Mouse (Mus musculus) limb, embryonic 11.5 days (tissue): ENCODE measurements around the gene Gm21983. TPM values are rescaled to one million over a fixed set of nuclear protein-coding genes. Genes with fewer than 3 reads are reported as not detected.

Experiments used
- ATAC-seq: fragments of 200-750 bp; cut with Nextera tagmentation; 2 replicates; pipeline ENCODE4 v1.8.0; 2017; ENCODE audit warnings: low read depth; ENCODE audit not compliant: insufficient number of reproducible peaks, low FRiP score, low TSS enrichment
- DNase-seq: peaks from one replicate; pipeline ENCODE4 v3.0.0-alpha.2; 2015; ENCODE audit warnings: low spot score
- H3K27ac ChIP-seq: fragments of 300-500 bp; sonication (generic); replicated peaks from 2 replicates; pipeline ENCODE4 v1.5.1; 2014; ENCODE audit warnings: low read depth, mild to moderate bottlenecking, low read length
- H3K27me3 ChIP-seq: fragments of 300-500 bp; sonication (generic); 2 replicates; pipeline ENCODE4 v1.6.1; 2014; ENCODE audit warnings: mild to moderate bottlenecking, low read length, mixed read lengths; ENCODE audit not compliant: control insufficient read depth, insufficient read depth
- H3K36me3 ChIP-seq: fragments of 300-500 bp; sonication (generic); 2 replicates; pipeline ENCODE4 v1.6.1; 2014; ENCODE audit warnings: mild to moderate bottlenecking, low read length, moderate library complexity, mixed read lengths; ENCODE audit not compliant: control insufficient read depth, insufficient read depth
- H3K4me1 ChIP-seq: fragments of 300-500 bp; sonication (generic); 2 replicates; pipeline ENCODE4 v1.6.1; 2014; ENCODE audit warnings: low read length, mixed read lengths; ENCODE audit not compliant: control insufficient read depth, insufficient read depth
- H3K4me2 ChIP-seq: fragments of 300-500 bp; sonication (generic); 2 replicates; pipeline ENCODE4 v1.6.1; 2014; ENCODE audit warnings: low read depth, mild to moderate bottlenecking, moderate library complexity; ENCODE audit not compliant: severe bottlenecking
- H3K4me3 ChIP-seq: fragments of 300-500 bp; sonication (generic); 2 replicates; pipeline ENCODE4 v1.5.1; 2014; ENCODE audit warnings: low read depth, low read length
- H3K9ac ChIP-seq: fragments of 300-500 bp; sonication (generic); 2 replicates; pipeline ENCODE4 v1.6.1; 2014; ENCODE audit warnings: mild to moderate bottlenecking, low read length
- H3K9me3 ChIP-seq: fragments of 300-500 bp; sonication (generic); 2 replicates; pipeline ENCODE4 v1.6.1; 2016; ENCODE audit warnings: low read length; ENCODE audit not compliant: control insufficient read depth
- WGBS: fragments of 180-500 bp; shearing (Covaris S2); extraction: QIAGEN DNeasy Blood & Tissue Kit; methylation state at CpG from one replicate; pipeline ENCODE4 v1.1.7; 2014; 5-methylcytosine and 5-hydroxymethylcytosine counted together
- polyA plus RNA-seq: library from polyadenylated mRNA; unstranded; fragments of >200 nt; fragmentation: Nextera tagmentation; extraction: Ambion mirVana; gene quantifications from 2 replicates; pipeline ENCODE4 v1.2.1, GENCODE M21; 2014

Gm21983 gene
- 0.48 TPM in 1 of 2 replicates, not detected in the other for polyA plus RNA-seq

DNA sequence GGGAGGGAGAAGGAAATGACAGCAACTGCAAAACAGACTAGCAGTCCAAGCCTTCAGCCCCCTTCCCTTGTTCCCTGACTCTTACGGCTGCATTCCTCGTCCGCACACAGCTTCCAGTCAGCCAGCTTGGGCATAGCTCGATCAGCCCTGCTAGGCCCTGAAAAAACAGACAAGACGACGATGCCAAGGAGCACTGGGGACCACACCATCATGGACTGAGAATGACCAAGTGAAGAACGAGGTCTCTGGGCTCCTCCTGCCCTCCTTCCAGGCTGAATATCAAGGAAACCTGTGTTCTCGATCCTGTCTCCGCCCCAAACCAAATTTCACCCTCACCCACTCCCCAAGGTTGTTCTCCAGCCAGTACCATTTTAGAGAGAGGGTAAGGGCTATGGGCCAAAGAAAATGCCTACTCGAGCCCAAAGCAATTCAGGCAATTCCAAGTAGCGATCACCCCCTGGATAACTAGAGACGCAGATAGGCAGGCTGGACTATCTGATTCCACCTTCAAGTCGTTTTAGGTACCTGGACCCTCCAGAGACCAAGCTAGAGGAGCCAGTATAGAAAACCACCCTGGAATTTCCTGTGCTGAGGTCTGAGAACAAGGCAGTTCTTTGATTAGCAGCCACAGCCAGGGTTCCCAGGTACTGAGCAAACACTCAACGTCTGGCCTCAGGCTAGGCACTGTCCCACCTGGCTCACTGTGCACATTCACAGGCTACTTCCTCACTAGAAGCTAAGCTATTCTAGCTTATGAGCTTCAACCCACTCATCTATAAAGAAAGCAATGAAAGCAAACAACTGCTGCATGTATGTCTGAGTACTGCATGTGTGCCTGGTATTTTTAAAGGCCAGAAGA, at the start of gene Gm21983, which contains the start of gene Mia:
Gene Gm21983, minus strand, starts transcription at position 250 of the 859 bp plus-strand sequence.
Gene Mia, minus strand, starts transcription at position 321 of the 859 bp plus-strand sequence.
- Histone ChIP-seq H3K9ac (no peak within 1 kb of the TSS), H3K9me3 (no peaks in the 10 kb centered on the region), H3K4me2 (no peak within 1 kb of the TSS), H3K36me3 (peaks cover 11% of the 10 kb centered on the region), H3K27ac (no peak within 1 kb of the TSS), H3K27me3 (no peaks in the 10 kb centered on the region), H3K4me3 (no peak within 1 kb of the TSS), H3K4me1 (0 out of 2 replicates have a peak, but pooled peaks cover 3% of the 10 kb centered on the region)
- 65% methylated on average over 14 of the region's 14 CpGs for WGBS
- DNase-seq = no peak
- no peak for ATAC-seq

GRCm38 (mm10) chr7:27228865-27229264, 48.0 kb upstream of the Gm21983 start:
- Histone ChIP-seq H3K27me3 (no peaks in the 10 kb centered on the region), H3K9ac (peak overlapping the region; percentile 78), H3K36me3 (no peaks in the 10 kb centered on the region), H3K4me1 (peaks cover 20% of the 10 kb centered on the region), H3K27ac (peak overlapping the region; percentile 48), H3K4me2 (peak overlapping the region; percentile 80), H3K4me3 (peak overlapping the region; percentile 83), H3K9me3 (no peaks in the 10 kb centered on the region)
- 18% methylated on average over 6 of the region's 6 CpGs for WGBS
- no peak for DNase-seq
- no peak for ATAC-seq

DNA sequence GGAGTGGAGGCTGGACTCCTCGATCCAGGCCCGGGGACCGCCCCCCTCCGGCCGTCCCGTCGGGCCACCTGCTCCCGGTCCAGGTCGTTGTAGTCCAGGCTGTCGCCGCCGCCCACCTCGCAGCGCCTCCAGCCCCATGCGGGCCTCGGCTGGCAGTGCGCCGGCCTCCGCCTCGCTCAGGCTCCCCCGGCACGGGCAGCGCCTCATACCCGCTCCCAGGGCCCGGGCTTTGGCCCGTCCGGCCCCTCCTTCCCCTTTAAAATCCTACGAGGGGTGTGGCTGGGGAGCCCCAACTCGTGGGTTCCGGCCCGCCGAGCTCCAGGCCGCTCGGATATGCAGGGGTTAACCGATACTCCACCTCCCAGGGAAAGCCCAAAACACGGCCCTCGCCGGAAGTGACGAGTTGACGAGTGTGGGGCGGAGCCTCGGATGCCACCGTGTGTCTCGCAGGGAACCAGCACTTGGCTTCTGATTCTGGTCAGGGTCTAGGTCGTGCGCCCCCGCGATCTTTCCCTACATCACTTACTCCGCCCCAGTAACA, 47.5 kb upstream of the Gm21983 start, which contains the start of gene Itpkc:
Gene Itpkc, minus strand, starts transcription at position 381 of the 541 bp plus-strand sequence.
- no peaks in the 10 kb centered on the region for H3K36me3 ChIP-seq
- ATAC-seq (peak; percentile 77), DNase-seq (peak; percentile 97)
- peaks cover 20% of the 10 kb centered on the region for H3K4me1 ChIP-seq
- peak within 1 kb of the TSS; percentile 78 for H3K9ac ChIP-seq
- no peaks in the 10 kb centered on the region for H3K27me3 ChIP-seq
- peak within 1 kb of the TSS; percentile 48 for H3K27ac ChIP-seq
- under 1% methylated on average over 49 of the region's 49 CpGs for WGBS
- peak within 1 kb of the TSS; percentile 83 for H3K4me3 ChIP-seq
- no peaks in the 10 kb centered on the region for H3K9me3 ChIP-seq
- peak within 1 kb of the TSS; percentile 80 for H3K4me2 ChIP-seq

DNA sequence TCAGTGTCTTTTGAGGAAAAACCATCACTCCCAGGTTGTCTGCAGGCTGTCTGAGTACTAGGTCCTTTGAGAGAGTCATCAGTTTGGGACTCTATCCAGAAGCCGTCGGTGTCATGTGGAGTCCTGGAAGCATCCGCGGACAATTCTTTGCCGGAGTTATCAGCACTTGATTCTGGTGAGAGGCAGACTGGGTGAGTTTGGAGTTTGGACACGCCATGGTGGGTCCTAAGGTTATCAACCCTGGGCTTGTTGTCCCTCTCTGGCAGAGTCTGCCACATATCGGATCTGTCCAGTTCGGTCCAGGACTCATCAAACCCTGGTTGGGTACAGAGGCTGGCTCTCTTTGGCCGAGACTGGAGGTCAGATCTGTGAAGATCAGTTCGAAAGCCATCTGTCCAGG, 46.8 kb upstream of the Gm21983 start:
- H3K27ac ChIP-seq = peak overlapping the region; percentile 48; the same call in 1 of the 2 replicates
- peaks cover 20% of the 10 kb centered on the region for H3K4me1 ChIP-seq
- ATAC-seq (no peak), DNase-seq (no peak)
- H3K4me2 ChIP-seq = peak overlapping the region; percentile 80
- no peaks in the 10 kb centered on the region for H3K36me3 ChIP-seq
- peak overlapping the region; percentile 83 for H3K4me3 ChIP-seq
- H3K27me3 ChIP-seq = no peaks in the 10 kb centered on the region
- 8% methylated on average over 10 of the region's 10 CpGs for WGBS
- no peaks in the 10 kb centered on the region for H3K9me3 ChIP-seq
- peak overlapping the region; percentile 78 for H3K9ac ChIP-seq

DNA sequence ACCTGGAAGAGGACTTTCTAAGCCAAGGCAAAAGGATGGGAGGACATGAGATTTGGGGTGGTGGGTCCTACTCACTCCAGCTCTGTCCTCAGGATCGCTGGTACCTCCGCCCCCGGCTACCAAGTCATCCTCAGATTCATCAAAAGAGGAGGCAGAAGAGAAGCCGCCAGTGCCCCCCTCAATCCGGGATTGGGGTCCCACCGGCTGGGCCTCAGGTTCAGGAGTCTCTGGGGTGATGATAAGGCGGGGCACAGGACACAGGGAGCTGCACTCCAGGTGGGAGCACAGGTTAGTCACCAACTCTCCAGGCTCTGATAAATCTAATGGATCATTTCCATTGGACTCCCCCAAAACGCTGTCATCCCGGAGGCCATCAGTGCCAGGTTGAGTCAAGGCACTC, 46.4 kb upstream of the Gm21983 start:
- no peak for DNase-seq
- ATAC-seq = no peak
- Histone ChIP-seq H3K9me3 (no peaks in the 10 kb centered on the region), H3K4me2 (peak overlapping the region; percentile 80), H3K27ac (no peak overlapping the region), H3K27me3 (no peaks in the 10 kb centered on the region), H3K9ac (peak overlapping the region; percentile 48; the same call in 1 of the 2 replicates), H3K4me1 (peaks cover 20% of the 10 kb centered on the region), H3K4me3 (peak overlapping the region; percentile 83), H3K36me3 (no peaks in the 10 kb centered on the region)
- WGBS = 33% methylated on average over 9 of the region's 9 CpGs

- ATAC-seq = no peak
- H3K9ac ChIP-seq = peak overlapping the region; percentile 28; the same call in 1 of the 2 replicates
- H3K27me3 ChIP-seq = no peaks in the 10 kb centered on the region
- peak; percentile 24 for DNase-seq
- peaks cover 20% of the 10 kb centered on the region for H3K4me1 ChIP-seq
- no peaks in the 10 kb centered on the region for H3K9me3 ChIP-seq
- H3K4me2 ChIP-seq = no peak overlapping the region; the same call in 1 of the 2 replicates
- no peak overlapping the region for H3K4me3 ChIP-seq
- 75% methylated on average over 11 of the region's 11 CpGs for WGBS
- no peaks in the 10 kb centered on the region for H3K36me3 ChIP-seq
- H3K27ac ChIP-seq = no peak overlapping the region
Measured at GRCm38 (mm10) chr7:27224877-27225575, 44.1 kb upstream of the Gm21983 start.

DNA sequence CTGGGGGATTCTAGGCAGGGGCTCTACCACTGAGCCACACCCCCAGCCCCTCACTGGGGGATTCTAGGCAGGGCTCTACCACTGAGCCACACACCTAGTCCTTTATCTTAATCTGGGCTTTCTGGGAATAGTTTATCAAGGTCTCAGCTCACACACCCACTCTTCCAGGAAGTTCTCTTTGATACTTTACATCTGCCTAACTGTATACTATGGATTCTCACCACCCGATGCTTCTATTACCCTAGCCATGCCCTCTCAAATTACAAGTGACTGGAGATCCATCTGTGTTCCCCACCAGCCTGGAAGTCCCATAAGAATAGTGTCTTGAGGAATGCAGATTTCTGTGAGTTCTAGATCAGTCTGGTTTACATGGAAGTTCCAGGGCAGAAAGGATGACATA, 41.7 kb upstream of the Gm21983 start:
- Histone ChIP-seq H3K4me1 (peaks cover 16% of the 10 kb centered on the region), H3K4me3 (no peak overlapping the region), H3K36me3 (no peaks in the 10 kb centered on the region), H3K9me3 (no peaks in the 10 kb centered on the region), H3K9ac (no peak overlapping the region), H3K27me3 (no peaks in the 10 kb centered on the region), H3K27ac (no peak overlapping the region), H3K4me2 (no peak overlapping the region)
- DNase-seq (no peak), ATAC-seq (no peak)
- WGBS = 78% methylated on average over 1 of the region's 1 CpGs

- Histone ChIP-seq H3K27ac (no peak overlapping the region), H3K36me3 (no peaks in the 10 kb centered on the region), H3K4me2 (no peak overlapping the region), H3K9ac (no peak overlapping the region), H3K4me3 (no peak overlapping the region), H3K4me1 (peaks cover 11% of the 10 kb centered on the region), H3K27me3 (no peaks in the 10 kb centered on the region), H3K9me3 (no peaks in the 10 kb centered on the region; the same call in 1 of the 2 replicates)
- WGBS = 85% methylated on average over 6 of the region's 6 CpGs
- no peak for ATAC-seq
- DNase-seq = no peak
Measured at GRCm38 (mm10) chr7:27221939-27222338, 41.1 kb upstream of the Gm21983 start.
